Mouse (Mus musculus): ENCODE results near the gene Prr15l. TPM values are rescaled to one million over a fixed set of nuclear protein-coding genes. Genes with fewer than 3 reads are reported as not detected.
A peak's percentile ranks its signal among the peaks of the same experiment; 100 is the strongest.

Gene Prr15l
- polyA plus RNA-seq, 1 experiment from 2014 or later, result 0.29 TPM

DNA sequence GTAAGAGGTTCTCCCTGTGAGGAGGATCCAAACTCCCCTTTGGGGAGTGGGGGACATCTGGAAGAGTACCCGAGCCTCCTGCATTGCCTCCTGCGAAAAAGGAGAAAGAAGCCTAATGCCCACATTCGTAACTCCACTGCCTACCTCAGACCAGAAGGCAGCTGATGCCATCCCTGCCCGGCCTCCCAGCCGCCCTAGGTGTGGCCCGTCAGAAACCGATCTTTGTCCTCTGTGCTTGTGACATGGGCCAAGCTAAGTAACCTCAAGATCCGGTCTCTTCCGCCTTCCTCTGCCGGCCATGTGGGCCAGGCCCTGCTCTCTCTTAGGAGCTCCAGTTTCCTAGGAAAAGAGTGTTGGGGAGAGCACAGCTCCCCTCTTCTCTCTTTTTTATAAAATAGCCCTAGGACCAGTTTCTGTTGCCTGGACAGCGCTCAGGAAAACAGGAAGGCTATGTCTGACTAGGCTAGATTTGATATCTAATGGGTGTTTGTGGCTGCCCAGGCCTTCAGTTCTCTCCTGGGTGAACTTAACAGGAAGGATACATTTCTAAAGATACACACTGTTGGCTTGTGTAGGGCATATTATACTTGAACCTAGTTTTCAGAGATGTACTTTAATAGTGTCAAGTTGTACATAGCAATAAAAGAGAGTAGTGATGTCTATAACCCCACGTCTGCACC lies 2.3 kb upstream of the Prr15l start:
- H3K9ac ChIP-seq, result 0 out of 2 replicates have a peak overlapping the region, but pooled peaks have one; percentile 15
- H3K4me1 ChIP-seq (replicated peaks), result 0 out of 2 replicates have a peak, but pooled peaks cover 5% of the 10 kb centered on the region

DNA sequence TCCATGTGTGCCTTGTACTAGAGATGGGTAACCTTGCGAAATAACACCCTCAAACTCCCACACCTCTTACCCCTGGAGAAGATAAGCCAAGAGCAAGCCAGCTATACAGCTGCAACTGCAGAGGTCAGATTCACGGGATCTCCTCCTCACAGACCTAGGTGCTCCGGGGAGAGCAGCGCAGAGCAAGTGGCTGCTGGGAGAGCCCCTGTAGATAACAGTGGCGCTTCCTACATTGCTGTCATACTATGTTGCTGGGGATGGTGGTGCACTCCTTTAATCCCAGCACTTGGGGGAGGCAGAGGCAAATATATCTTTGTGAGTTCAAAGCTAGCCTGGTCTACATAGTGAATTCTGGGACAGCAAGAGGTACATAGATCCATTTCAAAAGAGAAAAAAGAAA lies 1.3 kb upstream of the Prr15l start:
- Histone ChIP-seq H3K9me3 (no peaks in the 10 kb centered on the region), H3K4me2 (no peak overlapping the region), H3K4me3 (no peak overlapping the region), H3K4me1 (replicated peaks) (0 out of 2 replicates have a peak, but pooled peaks cover 5% of the 10 kb centered on the region), H3K36me3 (no peaks in the 10 kb centered on the region), H3K27ac (no peak overlapping the region), H3K9ac (no peak overlapping the region), H3K27me3 (peaks cover 32% of the 10 kb centered on the region)
- WGBS, result 84% methylated on average over 5 of the region's 5 CpGs
- no peak for ATAC-seq (ENCODE audit: low FRiP score)

More for the DNA sequence above, 2.3 kb upstream of the Prr15l start:
- Histone ChIP-seq H3K4me3 (no peak overlapping the region), H3K27ac (no peak overlapping the region), H3K36me3 (no peaks in the 10 kb centered on the region), H3K9me3 (no peaks in the 10 kb centered on the region), H3K27me3 (peaks cover 30% of the 10 kb centered on the region), H3K4me2 (no peak overlapping the region)
- 89% methylated on average over 12 of the region's 12 CpGs for WGBS
- no peak for ATAC-seq (ENCODE audit: low FRiP score)

DNA sequence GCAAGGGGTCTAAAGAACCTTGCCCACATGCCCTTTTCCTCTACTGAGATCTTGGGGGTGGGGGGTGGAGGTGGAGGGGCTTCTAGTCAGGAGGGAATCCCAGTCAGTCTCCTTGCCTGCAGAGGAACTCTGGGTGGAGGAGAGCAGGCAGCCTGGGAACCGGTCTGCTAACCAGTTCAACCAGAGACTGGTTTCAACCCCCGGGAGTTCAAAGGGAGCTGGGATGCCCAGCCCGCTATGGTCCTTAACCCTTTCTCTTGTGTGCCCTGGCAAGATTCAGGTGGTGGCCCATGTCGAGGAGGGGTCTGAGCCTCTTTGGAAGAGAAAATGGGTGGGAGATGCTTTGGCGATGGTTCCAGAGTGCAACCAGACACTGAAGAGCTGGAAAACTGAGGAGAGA lies 787 bp downstream of the Prr15l start:
- no peak overlapping the region for H3K4me2 ChIP-seq
- no peak overlapping the region for H3K27ac ChIP-seq
- H3K36me3 ChIP-seq, result no peaks in the 10 kb centered on the region
- H3K4me1 ChIP-seq (replicated peaks), result 0 out of 2 replicates have a peak, but pooled peaks cover 5% of the 10 kb centered on the region
- H3K9ac ChIP-seq, result no peak overlapping the region
- peaks cover 32% of the 10 kb centered on the region for H3K27me3 ChIP-seq
- no peak for ATAC-seq (ENCODE audit: low FRiP score)
- 8% methylated on average over 5 of the region's 5 CpGs for WGBS
- no peak overlapping the region for H3K4me3 ChIP-seq
- no peaks in the 10 kb centered on the region for H3K9me3 ChIP-seq

DNA sequence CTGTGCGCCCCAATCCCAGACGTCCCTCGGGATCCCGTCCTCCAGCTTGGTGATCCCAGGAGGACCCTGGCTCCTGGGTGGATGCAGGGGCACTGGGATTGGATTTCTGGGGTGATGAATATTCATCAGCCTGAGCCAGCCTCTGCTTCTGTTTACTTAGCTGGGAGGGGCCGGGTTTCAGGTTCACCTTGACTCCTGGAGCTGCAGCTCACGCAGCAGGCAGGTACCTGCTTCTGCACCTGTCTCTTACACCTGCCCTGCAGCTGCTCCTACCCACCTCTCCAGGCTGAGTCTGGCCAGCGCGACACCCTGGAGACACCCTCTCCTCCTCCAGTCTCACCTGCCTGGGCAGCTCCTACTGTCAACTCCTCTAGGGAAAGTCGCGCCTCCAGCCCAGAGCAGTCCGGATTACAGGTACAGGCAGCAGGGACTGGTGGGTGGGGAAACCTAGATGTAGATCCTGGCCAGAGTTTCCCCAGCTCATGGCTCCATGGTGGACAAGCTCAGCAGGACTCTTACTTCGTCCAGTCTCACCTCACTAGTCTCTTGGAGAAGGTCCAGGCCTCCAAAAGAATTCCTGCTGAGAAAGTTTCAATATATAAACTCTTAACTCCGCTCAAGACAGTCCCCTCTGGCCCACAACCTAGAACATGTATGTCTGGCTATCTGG lies 1.3 kb downstream of the Prr15l start:
- H3K9me3 ChIP-seq, result no peaks in the 10 kb centered on the region
- H3K4me2 ChIP-seq, result no peak overlapping the region
- 15% methylated on average over 13 of the region's 13 CpGs for WGBS
- H3K36me3 ChIP-seq, result no peaks in the 10 kb centered on the region
- H3K4me3 ChIP-seq, result no peak overlapping the region
- no peak overlapping the region for H3K9ac ChIP-seq
- 0 out of 2 replicates have a peak, but pooled peaks cover 5% of the 10 kb centered on the region for H3K4me1 ChIP-seq (replicated peaks)
- no peak for ATAC-seq (ENCODE audit: low FRiP score)
- no peak overlapping the region for H3K27ac ChIP-seq
- H3K27me3 ChIP-seq, result peaks cover 32% of the 10 kb centered on the region

DNA sequence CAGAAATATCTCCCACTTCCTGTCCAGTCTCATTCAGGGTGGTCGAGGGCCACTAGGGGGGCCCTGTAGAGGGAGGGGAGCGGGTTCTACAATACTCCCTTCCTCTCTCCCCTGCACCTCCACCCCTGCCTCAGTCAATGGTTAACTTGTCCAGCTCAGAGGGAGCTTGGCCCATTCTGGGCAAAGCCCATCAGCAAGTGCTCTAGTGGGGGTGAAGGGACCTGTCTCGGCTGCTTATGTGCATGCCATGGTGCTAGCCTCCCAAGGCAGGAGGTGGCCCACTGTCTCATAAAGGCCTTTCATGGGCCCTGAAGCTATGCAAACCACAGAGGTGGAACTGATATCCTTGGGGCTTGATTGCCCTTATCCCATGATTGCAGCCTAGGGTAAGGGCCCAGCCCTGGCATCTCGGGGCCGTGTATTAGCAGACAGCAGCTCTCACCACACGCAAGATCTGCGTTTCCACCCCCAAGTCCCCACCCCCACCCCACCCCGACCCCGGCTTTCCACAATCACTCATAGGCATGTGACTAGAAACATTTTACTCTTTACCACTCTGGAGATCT lies 1.9 kb downstream of the Prr15l start:
- Histone ChIP-seq H3K9ac (no peak overlapping the region), H3K9me3 (no peaks in the 10 kb centered on the region), H3K4me1 (replicated peaks) (0 out of 2 replicates have a peak, but pooled peaks cover 7% of the 10 kb centered on the region), H3K4me3 (no peak overlapping the region), H3K27ac (no peak overlapping the region), H3K36me3 (no peaks in the 10 kb centered on the region), H3K27me3 (peaks cover 32% of the 10 kb centered on the region), H3K4me2 (no peak overlapping the region)
- 70% methylated on average over 9 of the region's 9 CpGs for WGBS
- ATAC-seq (ENCODE audit: low FRiP score), result no peak

DNA sequence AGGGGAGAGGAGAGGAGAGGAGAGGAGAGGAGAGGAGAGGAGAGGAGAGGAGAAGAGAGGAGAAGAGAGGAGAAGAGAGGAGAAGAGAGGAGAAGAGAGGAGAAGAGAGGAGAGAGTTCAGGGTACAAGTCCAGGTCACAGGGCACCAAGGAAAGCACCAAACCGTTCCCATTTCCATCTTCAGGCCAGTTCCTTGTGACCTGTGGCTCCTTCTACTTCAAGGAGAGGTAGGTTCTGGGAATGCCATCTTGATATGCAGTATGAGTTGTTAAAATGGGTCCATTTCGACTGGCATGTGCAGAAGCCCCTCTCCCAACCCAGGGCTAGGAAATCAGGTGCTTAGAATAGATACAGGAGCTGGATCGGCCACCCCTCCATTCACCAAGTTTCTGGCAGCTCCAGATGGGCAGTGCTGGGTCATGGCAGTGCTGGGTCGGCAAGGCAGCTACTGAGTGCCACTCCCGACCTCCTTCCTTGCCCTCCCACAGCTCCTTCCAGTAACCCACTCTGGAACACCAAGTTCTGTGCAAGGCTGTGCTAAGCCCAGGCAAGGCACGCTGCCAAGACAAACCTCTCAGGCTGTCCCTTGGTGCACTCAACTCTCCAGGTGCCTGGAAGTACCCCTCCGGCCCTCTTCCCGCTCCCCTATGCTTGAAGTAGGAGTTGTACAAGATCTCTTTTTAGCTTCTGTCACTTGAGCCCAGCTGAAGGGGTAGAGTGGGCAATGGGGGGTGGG lies 3.6 kb downstream of the Prr15l start:
- ATAC-seq (ENCODE audit: low FRiP score), result no peak

DNA sequence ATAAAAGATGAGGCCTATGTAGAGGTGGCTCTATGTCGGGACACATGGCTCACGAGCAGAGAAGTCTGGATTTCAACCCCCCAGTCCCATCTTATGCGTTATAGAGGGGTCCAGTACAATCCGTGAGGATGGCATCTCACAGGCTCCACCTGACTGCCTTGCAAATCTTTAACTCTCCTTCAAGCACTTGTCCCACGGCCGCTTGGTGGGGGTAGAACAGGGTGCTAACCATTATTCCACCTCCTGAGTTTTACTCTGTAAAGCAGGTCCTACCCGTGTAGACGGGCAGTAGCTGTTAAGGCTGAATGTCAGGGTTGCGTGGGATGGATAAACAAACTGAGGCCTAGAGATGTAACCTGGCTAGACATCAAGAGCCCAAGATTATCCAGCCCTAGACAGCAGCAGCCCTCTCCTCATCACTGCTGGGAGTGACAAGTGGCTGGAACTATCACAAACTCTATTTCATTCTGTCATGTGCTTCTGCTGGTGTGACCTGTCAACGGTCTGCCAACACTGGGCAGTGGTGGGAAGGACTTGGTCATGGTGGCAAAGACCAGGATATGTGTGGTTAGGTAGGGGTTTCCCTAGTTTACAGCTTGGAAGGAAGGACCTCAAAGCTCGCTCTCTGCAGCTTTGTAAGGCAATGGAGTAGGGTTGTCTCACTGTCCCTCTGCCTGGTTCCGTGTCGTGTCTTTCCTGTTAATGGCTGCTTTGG lies 5.8 kb downstream of the Prr15l start:
- 92% methylated on average over 13 of the region's 13 CpGs for WGBS

More for the DNA sequence above, 3.6 kb downstream of the Prr15l start:
- H3K36me3 ChIP-seq, result no peaks in the 10 kb centered on the region
- H3K4me1 ChIP-seq (replicated peaks), result 0 out of 2 replicates have a peak, but pooled peaks cover 11% of the 10 kb centered on the region
- H3K27ac ChIP-seq, result no peak overlapping the region
- H3K4me3 ChIP-seq, result no peak overlapping the region
- H3K4me2 ChIP-seq, result no peak overlapping the region
- no peak overlapping the region for H3K9ac ChIP-seq
- 75% methylated on average over 8 of the region's 8 CpGs for WGBS
- H3K27me3 ChIP-seq, result peaks cover 32% of the 10 kb centered on the region
- no peaks in the 10 kb centered on the region for H3K9me3 ChIP-seq

DNA sequence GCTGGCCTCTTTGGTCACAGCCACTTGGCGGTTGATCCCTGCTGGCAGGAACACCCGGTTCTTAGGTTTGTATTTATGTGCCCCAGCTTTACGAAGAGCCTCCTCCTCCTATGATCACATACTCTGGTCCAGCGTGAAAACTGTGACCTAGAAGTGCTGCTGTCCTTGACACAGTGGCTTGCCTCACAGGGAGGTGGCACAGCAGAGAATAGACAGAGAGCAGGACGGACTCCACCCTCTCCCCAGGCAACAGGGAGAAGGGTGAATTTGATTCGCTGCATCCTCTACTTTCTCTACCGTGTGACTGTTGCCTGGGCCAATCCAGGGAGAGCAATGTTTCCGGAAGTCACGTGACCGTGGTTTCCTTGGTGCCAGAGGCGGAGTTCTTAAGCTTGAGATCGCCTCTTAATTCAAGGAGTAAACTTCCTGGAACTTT lies 7.0 kb downstream of the Prr15l start:
- no peaks in the 10 kb centered on the region for H3K36me3 ChIP-seq
- 0 out of 2 replicates have a peak, but pooled peaks cover 6% of the 10 kb centered on the region for H3K4me1 ChIP-seq (replicated peaks)
- H3K27me3 ChIP-seq, result peaks cover 5% of the 10 kb centered on the region
- peak overlapping the region; percentile 39 for H3K4me2 ChIP-seq
- H3K9ac ChIP-seq, result no peak overlapping the region
- H3K4me3 ChIP-seq, result no peak overlapping the region
- ATAC-seq (ENCODE audit: low FRiP score), result peak; percentile 54; the same call in 1 of the 2 replicates
- WGBS, result 29% methylated on average over 12 of the region's 12 CpGs
- no peak overlapping the region for H3K27ac ChIP-seq
- H3K9me3 ChIP-seq, result no peaks in the 10 kb centered on the region

More for the DNA sequence above, 5.8 kb downstream of the Prr15l start:
- Histone ChIP-seq H3K4me1 (replicated peaks) (0 out of 2 replicates have a peak, but pooled peaks cover 11% of the 10 kb centered on the region), H3K4me2 (no peak overlapping the region), H3K9ac (no peak overlapping the region), H3K9me3 (no peaks in the 10 kb centered on the region), H3K4me3 (no peak overlapping the region), H3K36me3 (no peaks in the 10 kb centered on the region), H3K27me3 (peaks cover 17% of the 10 kb centered on the region), H3K27ac (no peak overlapping the region)
- ATAC-seq (ENCODE audit: low FRiP score), result no peak

DNA sequence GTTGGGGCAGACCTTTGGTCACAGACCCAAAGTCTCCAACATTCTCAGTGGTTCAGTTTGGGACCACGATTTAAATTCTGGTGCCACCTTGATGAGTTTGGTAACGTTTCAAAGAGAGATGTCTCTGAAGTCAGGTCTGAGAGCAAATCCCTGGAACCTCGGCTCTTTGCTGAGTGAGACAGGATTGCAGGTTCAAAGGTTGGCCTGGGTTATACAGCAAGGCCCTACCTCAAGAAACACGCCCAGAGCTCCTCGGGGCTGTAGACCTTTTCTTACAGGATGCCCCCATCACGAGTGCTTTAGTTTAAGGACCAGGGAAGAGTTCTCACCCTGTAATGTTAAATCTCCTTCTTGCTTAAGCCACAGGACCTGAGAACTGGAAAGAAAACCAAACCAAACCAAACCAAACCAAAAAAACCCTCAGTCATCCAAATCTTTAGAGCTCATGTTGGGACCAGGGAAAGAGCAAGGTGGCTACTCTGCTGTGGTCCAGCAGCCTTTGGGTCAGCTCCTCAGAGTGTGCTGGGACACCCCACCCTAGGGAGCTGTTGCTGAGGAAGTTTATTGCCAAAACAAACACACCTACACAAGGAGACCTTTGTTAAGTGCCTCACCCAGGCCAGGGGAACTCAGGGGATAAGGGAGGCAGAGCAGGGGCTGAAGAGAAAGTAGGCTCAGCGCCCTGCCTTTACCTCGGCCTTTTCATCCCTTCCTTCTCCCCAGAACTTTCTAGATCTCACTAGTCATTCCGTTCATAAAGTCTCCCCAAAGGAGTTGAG lies 8.2 kb downstream of the Prr15l start:
- Histone ChIP-seq H3K36me3 (no peaks in the 10 kb centered on the region), H3K4me3 (no peak overlapping the region), H3K27ac (no peak overlapping the region), H3K4me1 (replicated peaks) (0 out of 2 replicates have a peak, but pooled peaks cover 6% of the 10 kb centered on the region), H3K27me3 (no peaks in the 10 kb centered on the region), H3K9me3 (no peaks in the 10 kb centered on the region), H3K9ac (no peak overlapping the region), H3K4me2 (no peak overlapping the region)
- WGBS, result 87% methylated on average over 9 of the region's 9 CpGs
- ATAC-seq (ENCODE audit: low FRiP score), result no peak

DNA sequence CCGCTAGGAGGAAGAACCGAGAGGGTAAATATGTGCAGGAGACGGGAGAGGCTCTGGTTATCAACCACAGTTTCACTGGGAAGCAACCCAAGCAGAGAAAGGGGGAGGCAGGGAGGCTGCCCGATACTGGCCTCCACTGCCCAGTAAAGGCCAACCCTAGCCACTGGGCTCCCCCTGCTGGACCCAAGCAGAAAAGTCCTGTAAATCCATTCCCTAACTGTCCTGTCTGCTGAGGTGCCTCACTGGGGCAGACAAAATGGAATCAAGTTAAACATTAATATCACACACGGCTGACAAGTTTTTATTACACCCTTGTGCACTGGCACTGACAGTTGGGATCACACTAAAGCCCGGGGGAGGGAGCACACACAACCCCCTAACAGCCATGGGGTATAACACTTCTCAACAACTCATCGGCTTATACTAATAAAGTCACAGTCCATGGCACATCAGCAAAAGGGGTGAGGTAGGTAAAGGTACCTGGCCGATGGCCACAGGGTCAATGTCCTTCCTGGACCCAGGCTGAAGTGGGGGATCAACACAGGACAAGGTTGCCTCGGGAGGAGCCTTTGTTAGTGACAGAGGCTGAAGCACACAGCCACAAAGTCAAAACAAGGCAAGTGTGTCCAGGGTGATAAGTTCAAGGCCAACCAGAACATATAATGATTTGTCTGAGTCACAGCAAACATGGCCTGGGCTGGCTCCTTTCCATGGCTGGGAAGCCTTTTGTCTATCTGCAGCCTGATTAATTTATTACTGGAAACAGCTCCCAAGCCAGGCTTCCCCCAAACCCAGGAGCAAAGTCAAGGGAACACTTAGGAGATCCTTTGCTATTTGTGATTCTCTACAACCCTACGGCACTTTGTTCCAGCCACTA lies 9.9 kb downstream of the Prr15l start:
- no peaks in the 10 kb centered on the region for H3K9me3 ChIP-seq
- 51% methylated on average over 10 of the region's 10 CpGs for WGBS
- H3K4me3 ChIP-seq, result no peak overlapping the region
- H3K4me1 ChIP-seq (replicated peaks), result 0 out of 2 replicates have a peak, but pooled peaks cover 6% of the 10 kb centered on the region
- H3K9ac ChIP-seq, result no peak overlapping the region
- H3K27me3 ChIP-seq, result peaks cover 4% of the 10 kb centered on the region; the same call in 1 of the 2 replicates
- no peak overlapping the region for H3K27ac ChIP-seq
- no peaks in the 10 kb centered on the region for H3K36me3 ChIP-seq
- ATAC-seq (ENCODE audit: low FRiP score), result no peak
- no peak overlapping the region for H3K4me2 ChIP-seq
